Mouse (Mus musculus): ENCODE data around the gene Plod2. TPM values are rescaled to one million over a fixed set of nuclear protein-coding genes. Genes with fewer than 3 reads are reported as not detected.
A peak's percentile ranks its signal among the peaks of the same experiment; 100 is the strongest.

Plod2 gene
- polyA plus RNA-seq, 1 experiment from 2014 or later = 42.2 TPM

DNA sequence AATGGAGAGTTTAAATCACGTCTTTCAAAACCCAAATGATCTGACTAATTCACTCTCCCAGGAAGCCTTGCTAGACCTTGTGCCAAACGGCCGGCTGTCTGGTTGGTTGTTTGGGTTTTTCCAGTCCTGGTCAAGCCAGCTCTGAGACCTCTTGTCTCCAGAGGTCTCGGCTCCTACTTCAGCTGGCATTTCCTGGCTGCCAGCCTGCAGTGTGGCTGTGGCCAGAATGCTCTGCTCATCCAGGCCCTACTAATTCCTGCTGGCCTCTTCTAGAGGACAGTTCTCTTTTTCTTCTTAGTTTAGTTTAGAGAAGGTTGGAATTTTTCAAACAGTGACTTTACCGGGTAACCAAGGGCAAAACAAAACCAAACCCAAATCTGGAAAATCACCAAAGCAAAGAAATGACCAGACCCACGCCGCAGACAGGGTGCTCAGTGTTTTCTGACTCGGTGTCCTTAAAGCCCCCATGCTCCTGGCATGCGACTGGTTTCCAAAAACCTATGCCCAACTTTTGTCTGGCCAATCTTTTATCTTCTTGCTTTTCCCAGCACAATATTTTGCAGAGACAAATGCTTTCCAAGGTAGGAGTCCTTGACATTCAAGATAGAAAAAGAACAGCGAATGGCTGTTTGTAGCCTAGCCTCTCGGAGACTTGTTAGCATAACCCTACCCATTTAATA is 7.9 kb downstream of the Plod2 start:
- Histone ChIP-seq H3K4me3 (ENCODE audit: low read length) (no peak overlapping the region), H3K27ac (ENCODE audit: low read length) (no peak overlapping the region), H3K4me2 (ENCODE audit: low read depth, low read length) (no peak overlapping the region), H3K9ac (ENCODE audit: low read depth, low read length) (no peak overlapping the region), H3K9me3 (ENCODE audit: control insufficient read depth, low read length) (no peaks in the 10 kb centered on the region), H3K4me1 (ENCODE audit: control insufficient read depth, insufficient read depth, low read length) (peaks cover 11% of the 10 kb centered on the region; the same call in 1 of the 2 replicates), H3K27me3 (replicated peaks; ENCODE audit: control insufficient read depth, insufficient read depth, low read length) (no peaks in the 10 kb centered on the region), H3K36me3 (ENCODE audit: control insufficient read depth, insufficient read depth, low read length) (no peaks in the 10 kb centered on the region)
- 77% methylated on average over 11 of the region's 11 CpGs for WGBS
- no peak for ATAC-seq

DNA sequence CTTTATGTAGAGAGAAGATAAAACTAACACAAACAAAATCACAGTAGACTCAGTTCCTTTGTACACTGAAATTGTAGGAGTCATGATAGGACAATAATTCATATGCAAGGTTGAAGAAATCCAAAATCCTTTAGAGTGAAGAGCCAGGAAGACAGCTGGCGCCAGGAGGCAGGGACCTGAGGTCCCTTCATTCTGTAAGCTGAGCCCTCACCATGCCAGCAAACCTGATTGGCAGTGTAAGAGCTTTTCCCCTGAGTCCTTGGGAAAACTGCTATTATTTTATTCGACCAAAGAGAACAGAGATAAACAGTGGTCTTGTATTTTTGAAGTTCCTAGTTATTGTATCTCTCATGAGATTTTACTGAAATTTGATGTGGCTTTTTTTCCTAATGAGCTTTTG is 9.0 kb downstream of the Plod2 start:
- Histone ChIP-seq H3K4me2 (ENCODE audit: low read depth, low read length) (no peak overlapping the region), H3K9me3 (ENCODE audit: control insufficient read depth, low read length) (no peaks in the 10 kb centered on the region), H3K4me1 (ENCODE audit: control insufficient read depth, insufficient read depth, low read length) (peaks cover 7% of the 10 kb centered on the region; the same call in 1 of the 2 replicates), H3K4me3 (ENCODE audit: low read length) (no peak overlapping the region), H3K27me3 (replicated peaks; ENCODE audit: control insufficient read depth, insufficient read depth, low read length) (no peaks in the 10 kb centered on the region), H3K36me3 (ENCODE audit: control insufficient read depth, insufficient read depth, low read length) (no peaks in the 10 kb centered on the region), H3K27ac (ENCODE audit: low read length) (no peak overlapping the region), H3K9ac (ENCODE audit: low read depth, low read length) (no peak overlapping the region)
- 66% methylated on average over 2 of the region's 2 CpGs for WGBS
- ATAC-seq = no peak

DNA sequence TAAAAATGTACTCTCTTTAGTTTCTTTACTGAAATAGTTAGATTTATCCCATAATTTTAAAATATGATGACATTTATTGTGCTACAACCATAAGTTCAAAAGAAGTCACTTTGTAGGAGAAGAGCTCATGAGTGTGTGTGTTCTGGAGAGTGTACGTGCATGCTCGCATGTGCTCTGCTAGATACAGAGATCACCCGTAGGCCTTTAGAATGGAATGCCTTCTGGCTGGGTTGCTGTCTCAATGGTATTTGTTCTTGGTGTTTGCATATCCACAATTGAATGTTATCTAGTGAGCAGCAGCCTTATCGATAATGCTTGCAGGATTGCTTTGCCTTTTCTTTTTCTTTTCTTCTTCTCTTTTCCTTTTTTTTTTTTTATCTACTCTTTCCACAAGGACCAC is 9.6 kb downstream of the Plod2 start:
- no peaks in the 10 kb centered on the region for H3K36me3 ChIP-seq (ENCODE audit: control insufficient read depth, insufficient read depth, low read length)
- no peak for ATAC-seq
- WGBS = 58% methylated on average over 4 of the region's 4 CpGs
- H3K27me3 ChIP-seq (replicated peaks; ENCODE audit: control insufficient read depth, insufficient read depth, low read length) = no peaks in the 10 kb centered on the region
- H3K9ac ChIP-seq (ENCODE audit: low read depth, low read length) = no peak overlapping the region
- peaks cover 7% of the 10 kb centered on the region; the same call in 1 of the 2 replicates for H3K4me1 ChIP-seq (ENCODE audit: control insufficient read depth, insufficient read depth, low read length)
- no peak overlapping the region for H3K4me2 ChIP-seq (ENCODE audit: low read depth, low read length)
- no peak overlapping the region for H3K4me3 ChIP-seq (ENCODE audit: low read length)
- H3K27ac ChIP-seq (ENCODE audit: low read length) = no peak overlapping the region
- H3K9me3 ChIP-seq (ENCODE audit: control insufficient read depth, low read length) = no peaks in the 10 kb centered on the region

DNA sequence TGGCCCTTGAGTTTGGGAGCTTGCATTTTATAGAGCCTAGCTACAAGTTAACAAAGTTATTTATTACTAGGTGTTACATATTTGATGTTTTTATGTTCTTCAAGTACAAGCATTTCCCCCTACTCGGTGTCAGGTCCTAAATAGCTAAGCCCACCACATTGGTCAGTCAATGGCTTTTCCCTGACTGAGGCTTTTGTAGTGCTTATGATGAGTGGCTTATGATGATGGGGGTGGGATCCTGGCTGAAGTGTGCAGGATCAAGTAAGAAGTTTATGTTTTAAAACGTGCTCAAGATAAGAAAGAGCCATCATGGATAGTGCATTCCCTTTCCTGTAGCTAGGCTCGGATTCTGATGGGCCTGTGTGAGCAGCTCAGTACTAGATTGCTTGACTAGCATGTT is 10.7 kb downstream of the Plod2 start:
- 60% methylated on average over 3 of the region's 3 CpGs for WGBS
- Histone ChIP-seq H3K4me1 (ENCODE audit: control insufficient read depth, insufficient read depth, low read length) (peaks cover 7% of the 10 kb centered on the region; the same call in 1 of the 2 replicates), H3K9ac (ENCODE audit: low read depth, low read length) (no peak overlapping the region), H3K27me3 (replicated peaks; ENCODE audit: control insufficient read depth, insufficient read depth, low read length) (no peaks in the 10 kb centered on the region), H3K27ac (ENCODE audit: low read length) (no peak overlapping the region), H3K9me3 (ENCODE audit: control insufficient read depth, low read length) (no peaks in the 10 kb centered on the region), H3K36me3 (ENCODE audit: control insufficient read depth, insufficient read depth, low read length) (no peaks in the 10 kb centered on the region), H3K4me3 (ENCODE audit: low read length) (no peak overlapping the region), H3K4me2 (ENCODE audit: low read depth, low read length) (no peak overlapping the region)
- ATAC-seq = no peak

DNA sequence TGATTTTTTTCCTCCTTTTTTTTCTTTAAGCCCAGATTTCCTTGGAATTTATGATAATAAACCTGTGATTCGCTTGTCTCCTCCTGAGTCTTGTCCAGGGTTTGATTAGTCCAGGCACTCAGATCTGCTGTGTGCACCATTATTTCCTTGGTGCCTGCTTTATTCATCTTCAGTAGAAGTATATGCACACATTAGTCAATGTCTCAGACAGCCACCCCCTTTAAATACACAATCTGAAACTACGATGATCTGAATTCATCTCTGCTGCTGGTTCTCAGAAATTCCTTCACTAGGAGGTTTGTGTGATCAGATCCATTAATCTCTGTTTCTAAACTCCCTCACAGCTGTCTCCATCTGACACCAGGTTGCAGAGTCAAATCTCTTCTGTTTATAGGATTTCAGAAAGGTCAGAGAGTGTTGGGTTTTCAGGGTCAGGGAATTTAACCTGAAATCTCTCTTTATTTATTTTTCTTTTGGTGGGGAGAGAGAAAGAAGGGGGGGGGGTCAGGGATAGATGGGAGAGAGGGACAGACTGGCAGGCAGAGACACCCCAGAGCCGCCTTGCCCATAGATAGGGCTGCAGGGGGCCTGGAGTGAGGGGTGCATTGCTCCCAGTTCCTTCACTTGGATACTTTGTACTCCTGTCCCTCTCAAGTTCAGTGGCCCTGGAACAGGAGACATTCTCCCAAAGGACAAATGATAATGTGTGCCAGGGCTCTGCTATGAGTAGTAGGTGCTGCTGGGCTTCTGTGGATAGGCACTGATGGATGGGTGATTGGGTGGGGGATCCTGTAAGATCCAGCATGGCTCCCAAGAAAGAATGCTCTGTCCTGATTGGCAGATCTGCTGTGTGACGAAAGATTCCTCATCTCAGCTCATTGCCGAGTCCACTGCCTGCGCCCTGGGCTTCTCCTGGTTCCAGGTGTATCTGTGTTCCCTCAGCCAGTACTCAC is 13.3 kb downstream of the Plod2 start:
- H3K4me2 ChIP-seq (ENCODE audit: low read depth, low read length) = no peak overlapping the region
- no peak overlapping the region for H3K27ac ChIP-seq (ENCODE audit: low read length)
- H3K9me3 ChIP-seq (ENCODE audit: control insufficient read depth, low read length) = no peaks in the 10 kb centered on the region
- WGBS = 75% methylated on average over 6 of the region's 6 CpGs
- no peaks in the 10 kb centered on the region for H3K27me3 ChIP-seq (replicated peaks; ENCODE audit: control insufficient read depth, insufficient read depth, low read length)
- no peak for ATAC-seq
- H3K36me3 ChIP-seq (ENCODE audit: control insufficient read depth, insufficient read depth, low read length) = no peaks in the 10 kb centered on the region
- H3K9ac ChIP-seq (ENCODE audit: low read depth, low read length) = no peak overlapping the region
- no peak overlapping the region for H3K4me3 ChIP-seq (ENCODE audit: low read length)
- peaks cover 6% of the 10 kb centered on the region for H3K4me1 ChIP-seq (ENCODE audit: control insufficient read depth, insufficient read depth, low read length)

DNA sequence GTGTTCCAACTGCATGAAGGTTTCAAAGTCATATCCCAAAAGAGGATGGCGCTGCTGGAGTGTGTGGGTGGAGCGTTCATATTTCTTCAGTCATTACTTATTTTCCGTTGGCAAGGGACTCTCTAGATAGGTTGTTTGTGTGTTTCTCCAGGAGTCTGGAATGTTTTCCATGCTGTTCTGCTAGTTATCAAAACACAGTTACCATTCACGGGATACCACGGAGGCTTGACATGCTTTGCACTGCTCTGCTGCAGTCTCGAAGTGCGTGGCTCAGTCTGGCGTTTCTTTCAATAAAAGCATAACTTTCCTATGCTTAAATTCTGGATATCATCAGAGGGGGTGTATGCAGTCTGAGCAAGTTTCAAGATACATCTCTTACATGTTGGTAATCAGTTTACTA is 17.7 kb downstream of the Plod2 start:
- Histone ChIP-seq H3K27ac (ENCODE audit: low read length) (no peak overlapping the region), H3K36me3 (ENCODE audit: control insufficient read depth, insufficient read depth, low read length) (no peaks in the 10 kb centered on the region), H3K4me2 (ENCODE audit: low read depth, low read length) (no peak overlapping the region), H3K4me1 (ENCODE audit: control insufficient read depth, insufficient read depth, low read length) (peaks cover 23% of the 10 kb centered on the region), H3K4me3 (ENCODE audit: low read length) (no peak overlapping the region), H3K27me3 (replicated peaks; ENCODE audit: control insufficient read depth, insufficient read depth, low read length) (no peaks in the 10 kb centered on the region), H3K9me3 (ENCODE audit: control insufficient read depth, low read length) (no peaks in the 10 kb centered on the region), H3K9ac (ENCODE audit: low read depth, low read length) (no peak overlapping the region)
- 69% methylated on average over 8 of the region's 8 CpGs for WGBS
- ATAC-seq = no peak

DNA sequence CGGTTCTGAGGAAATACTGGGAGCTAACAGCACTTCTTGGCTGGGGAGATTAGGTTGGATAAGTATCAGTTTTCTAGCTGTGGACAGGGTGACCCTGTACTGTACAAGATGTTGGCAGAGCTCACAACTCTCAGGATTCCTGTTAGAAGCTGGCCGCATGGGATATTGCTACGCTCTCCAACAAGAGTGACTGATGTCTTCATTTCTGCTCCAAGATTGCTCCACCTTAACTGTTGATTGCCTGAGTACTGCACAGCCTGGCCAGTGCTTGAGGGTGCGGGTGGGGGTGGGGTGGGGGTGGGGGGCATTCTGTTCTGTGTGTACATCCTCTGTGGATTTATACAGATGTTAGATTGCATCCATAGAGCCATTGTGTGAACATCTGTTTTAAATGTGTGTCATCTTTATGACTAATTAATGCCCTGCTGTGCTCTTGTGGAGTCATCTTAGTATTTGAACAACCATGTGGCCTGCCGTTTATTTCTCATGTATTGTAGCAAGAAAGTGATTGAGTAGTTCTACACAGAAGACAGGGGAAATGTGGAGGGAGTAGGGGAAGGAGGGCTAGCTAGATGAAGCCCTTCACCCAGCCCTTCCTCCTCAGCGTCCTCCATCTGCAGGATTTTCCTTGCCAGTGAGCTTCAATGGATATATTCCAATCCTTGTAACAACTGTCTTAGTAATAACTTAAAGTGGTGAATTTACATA is 19.0 kb downstream of the Plod2 start:
- Histone ChIP-seq H3K4me3 (ENCODE audit: low read length) (no peak overlapping the region), H3K27ac (ENCODE audit: low read length) (no peak overlapping the region)

DNA sequence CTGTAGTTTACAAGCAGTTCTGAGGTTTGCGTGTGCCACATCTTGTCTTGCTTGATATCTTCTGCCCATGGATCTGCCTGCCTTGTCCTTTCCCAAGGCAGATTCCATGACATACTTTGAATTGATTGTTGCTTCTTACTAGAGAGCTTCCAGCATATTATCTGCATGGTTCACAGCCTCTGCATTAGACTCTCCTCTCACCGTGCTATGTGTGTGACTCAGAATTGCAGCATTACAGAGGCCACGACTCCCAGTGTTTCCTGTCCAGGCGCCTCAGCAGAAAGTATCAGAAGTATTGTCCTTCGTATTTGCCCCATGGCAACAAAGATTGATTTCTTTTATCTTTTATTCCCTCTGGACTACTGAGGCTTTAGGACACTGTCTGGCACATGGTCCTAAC is 20.4 kb downstream of the Plod2 start:
- Histone ChIP-seq H3K27me3 (replicated peaks; ENCODE audit: control insufficient read depth, insufficient read depth, low read length) (no peaks in the 10 kb centered on the region), H3K4me3 (ENCODE audit: low read length) (no peak overlapping the region), H3K27ac (ENCODE audit: low read length) (peak overlapping the region; percentile 45; the same call in 1 of the 2 replicates), H3K9me3 (ENCODE audit: control insufficient read depth, low read length) (no peaks in the 10 kb centered on the region), H3K36me3 (ENCODE audit: control insufficient read depth, insufficient read depth, low read length) (no peaks in the 10 kb centered on the region), H3K9ac (ENCODE audit: low read depth, low read length) (no peak overlapping the region), H3K4me2 (ENCODE audit: low read depth, low read length) (no peak overlapping the region), H3K4me1 (ENCODE audit: control insufficient read depth, insufficient read depth, low read length) (peaks cover 32% of the 10 kb centered on the region)
- 54% methylated on average over 5 of the region's 5 CpGs for WGBS
- ATAC-seq = no peak

More for the DNA sequence above, 19.0 kb downstream of the Plod2 start:
- 59% methylated on average over 6 of the region's 6 CpGs for WGBS
- Histone ChIP-seq H3K36me3 (ENCODE audit: control insufficient read depth, insufficient read depth, low read length) (no peaks in the 10 kb centered on the region), H3K9ac (ENCODE audit: low read depth, low read length) (no peak overlapping the region), H3K4me1 (ENCODE audit: control insufficient read depth, insufficient read depth, low read length) (peaks cover 28% of the 10 kb centered on the region), H3K4me2 (ENCODE audit: low read depth, low read length) (no peak overlapping the region), H3K27me3 (replicated peaks; ENCODE audit: control insufficient read depth, insufficient read depth, low read length) (no peaks in the 10 kb centered on the region), H3K9me3 (ENCODE audit: control insufficient read depth, low read length) (no peaks in the 10 kb centered on the region)
- peak; percentile 48 for ATAC-seq

DNA sequence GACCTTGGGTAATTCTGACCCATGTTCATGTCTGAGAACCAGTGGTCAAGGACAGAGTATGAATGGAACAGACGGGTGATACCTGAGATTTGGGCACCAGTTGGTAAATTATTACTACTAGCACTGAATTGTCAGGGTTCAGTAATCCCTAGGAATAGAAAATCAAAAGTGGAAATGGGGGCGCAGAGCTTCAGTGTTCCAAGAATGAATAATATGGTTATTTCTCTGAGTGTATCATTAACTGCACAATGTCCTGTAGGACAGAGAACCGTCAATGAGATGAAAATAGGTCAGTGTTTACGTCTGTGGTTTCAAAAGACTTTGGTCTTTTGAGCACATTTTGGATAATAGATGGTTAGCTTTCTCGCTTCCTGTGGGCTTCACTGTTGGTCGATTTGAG is 21.3 kb downstream of the Plod2 start:
- ATAC-seq = no peak
- 78% methylated on average over 6 of the region's 6 CpGs for WGBS
- no peak overlapping the region for H3K27ac ChIP-seq (ENCODE audit: low read length)
- H3K36me3 ChIP-seq (ENCODE audit: control insufficient read depth, insufficient read depth, low read length) = no peaks in the 10 kb centered on the region
- no peaks in the 10 kb centered on the region for H3K9me3 ChIP-seq (ENCODE audit: control insufficient read depth, low read length)
- H3K4me3 ChIP-seq (ENCODE audit: low read length) = no peak overlapping the region
- no peak overlapping the region for H3K4me2 ChIP-seq (ENCODE audit: low read depth, low read length)
- H3K9ac ChIP-seq (ENCODE audit: low read depth, low read length) = no peak overlapping the region
- peaks cover 32% of the 10 kb centered on the region for H3K4me1 ChIP-seq (ENCODE audit: control insufficient read depth, insufficient read depth, low read length)
- H3K27me3 ChIP-seq (replicated peaks; ENCODE audit: control insufficient read depth, insufficient read depth, low read length) = no peaks in the 10 kb centered on the region
